Mouse (Mus musculus) CH12.LX (cell line): Measurements from ENCODE around the gene Itpr2.

ENCODE experiments used
- CTCF ChIP-seq, 2 experiments: IDR thresholded peaks in 1 of 2; conservative IDR thresholded peaks in 1 of 2; 2 replicates each; pipeline ENCODE4 v1.5.1; 2011 to 2012; ENCODE audit warnings: low read depth in 2 of 2, low read length in 2 of 2, improper control_type of control experiment in 1 of 2, inconsistent platforms in 1 of 2, mild to moderate bottlenecking in 1 of 2, moderate library complexity in 1 of 2
- E2F4 ChIP-seq: IDR thresholded peaks from 2 replicates; pipeline ENCODE4 v1.6.1; 2011; ENCODE audit warnings: low read depth, low read length, improper control_type of control experiment; ENCODE audit not compliant: insufficient replicate concordance
- ELF1 ChIP-seq: IDR thresholded peaks from 2 replicates; pipeline ENCODE4 v1.6.1; 2014; ENCODE audit warnings: low read depth, mild to moderate bottlenecking, inconsistent platforms, low read length, improper control_type of control experiment
- EP300 ChIP-seq: IDR thresholded peaks from 2 replicates; pipeline ENCODE4 v1.6.1; 2011; ENCODE audit warnings: low read length, improper control_type of control experiment
- ETS1 ChIP-seq: conservative IDR thresholded peaks from 2 replicates; pipeline ENCODE4 v1.6.1; 2012; ENCODE audit warnings: low read depth, mild to moderate bottlenecking, inconsistent platforms, low read length, improper control_type of control experiment, moderate library complexity
- HCFC1 ChIP-seq: IDR thresholded peaks from 2 replicates; pipeline ENCODE4 v1.6.1; 2012; ENCODE audit warnings: low read depth, mild to moderate bottlenecking, inconsistent platforms, low read length, improper control_type of control experiment
- POLR2A ChIP-seq: IDR thresholded peaks from 2 replicates; pipeline ENCODE4 v1.6.1; 2011; ENCODE audit warnings: low read depth, mild to moderate bottlenecking, improper control_type of control experiment, low read length
- RCOR1 ChIP-seq: conservative IDR thresholded peaks from 2 replicates; pipeline ENCODE4 v1.6.1; 2012; ENCODE audit warnings: low read depth, mild to moderate bottlenecking, inconsistent platforms, low read length, improper control_type of control experiment
- SMC3 ChIP-seq: IDR thresholded peaks from 2 replicates; pipeline ENCODE4 v1.6.1; 2011; ENCODE audit warnings: low read depth, low read length, improper control_type of control experiment
- TCF12 ChIP-seq: IDR thresholded peaks from 2 replicates; pipeline ENCODE4 v1.6.1; 2014; ENCODE audit warnings: low read depth, mild to moderate bottlenecking, inconsistent platforms, low read length, improper control_type of control experiment

DNA sequence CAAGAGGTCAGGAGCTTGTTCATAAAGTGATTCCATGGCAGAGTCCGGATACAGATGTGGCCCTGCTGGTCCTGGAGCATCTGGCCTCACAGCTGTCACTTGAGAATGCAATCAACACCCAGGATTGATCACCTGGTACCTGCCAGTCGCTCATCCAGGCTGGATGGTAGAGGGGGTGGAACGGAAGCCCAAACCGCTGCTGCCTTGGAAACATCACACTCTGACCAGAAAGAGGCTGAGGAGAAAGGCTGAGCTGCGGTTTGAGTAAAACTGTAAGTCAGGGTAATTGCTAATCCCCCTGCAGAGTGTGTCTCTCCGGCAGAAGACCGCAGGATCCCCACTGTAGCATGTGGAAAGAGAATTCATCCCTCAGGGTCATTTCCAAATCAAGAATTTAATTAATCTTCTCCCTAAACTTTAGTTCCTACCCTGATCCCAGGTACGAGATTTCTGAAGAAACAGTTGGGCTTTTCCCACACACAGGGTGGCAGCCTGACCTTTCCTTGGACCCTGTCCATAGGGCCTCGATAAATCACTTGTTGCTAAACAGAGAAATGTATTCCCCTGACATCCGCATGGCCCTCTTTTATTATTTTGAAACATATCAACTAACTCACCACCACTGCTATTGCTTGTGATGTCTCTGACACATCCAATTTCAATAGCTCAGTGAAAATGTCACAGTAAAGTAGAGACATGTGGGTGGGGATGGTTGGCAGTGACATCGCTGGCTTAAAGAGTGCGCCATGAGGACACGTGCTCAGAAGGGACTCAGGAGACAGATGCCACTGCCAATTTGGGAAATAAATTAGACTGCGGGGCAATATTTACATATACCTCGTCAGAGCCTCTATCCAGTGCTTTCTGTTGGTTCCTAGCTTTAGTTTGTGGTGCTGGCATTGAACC, 418.7 kb downstream of the Itpr2 start:
- TF ChIP-seq CTCF (conservative IDR thresholded peaks at IDR 0.05 in 1 of 2, IDR thresholded peaks at IDR 0.05 in 1 of 2; ENCODE audit: low read depth in 2 of 2, low read length in 2 of 2) (0 out of 4 replicates have a peak, but pooled peaks of 1 of the 2 experiments have one; percentile 13), POLR2A (no peak), ETS1 (no peak), ELF1 (no peak), EP300 (no peak), TCF12 (no peak), RCOR1 (no peak), E2F4 (no peak), SMC3 (no peak), HCFC1 (no peak)
